Mouse (Mus musculus) retina, postnatal 7 days (tissue): Measurements from ENCODE around the gene Olfr1.

Experiments used
- DNase-seq: peaks from one replicate; pipeline ENCODE4 v3.0.0-alpha.2; 2012; ENCODE audit warnings: low read depth, low spot score

The Olfr1 gene

GRCm38 (mm10) chr11:73399514-73399913, at the start of gene Olfr1:
Gene Olfr1, minus strand, starts transcription at chr11:73399614.
- no peak for DNase-seq

GRCm38 (mm10) chr11:73428377-73428776, 29.0 kb upstream of the Olfr1 start, which contains the start of gene Olfr378:
Gene Olfr378, minus strand, starts transcription at chr11:73428477.
- DNase-seq, result no peak

- DNase-seq, result no peak
Measured at GRCm38 (mm10) chr11:73395374-73395773, 4.0 kb downstream of the Olfr1 start.

- no peak for DNase-seq
Measured at GRCm38 (mm10) chr11:73370946-73371345, 28.5 kb downstream of the Olfr1 start, which contains the start of gene Olfr376. Gene Olfr376, plus strand, starts transcription at chr11:73371246.

- no peak for DNase-seq
Measured at GRCm38 (mm10) chr11:73350483-73350882, 48.9 kb downstream of the Olfr1 start, which contains the start of gene Olfr20. Gene Olfr20, plus strand, starts transcription at chr11:73350783.
